Mouse (Mus musculus) lung, embryonic 14.5 days (tissue): ENCODE results near the gene Arhgef11. TPM values are rescaled to one million over a fixed set of nuclear protein-coding genes. Genes with fewer than 3 reads are reported as not detected.

Experiments
- ATAC-seq: fragments of 200-750 bp; cut with Nextera tagmentation; 2 replicates; pipeline ENCODE4 v1.8.0; 2017; ENCODE audit warnings: mild to moderate bottlenecking, moderate TSS enrichment, moderate library complexity; ENCODE audit not compliant: insufficient read depth
- DNase-seq: peaks from one replicate; pipeline ENCODE4 v3.0.0-alpha.2; 2015
- H3K27ac ChIP-seq: fragments of 300-500 bp; sonication (generic); 2 replicates; pipeline ENCODE4 v1.5.1; 2014; ENCODE audit warnings: low read depth, mild to moderate bottlenecking, moderate library complexity
- H3K27me3 ChIP-seq: fragments of 300-500 bp; sonication (generic); 2 replicates; pipeline ENCODE4 v1.6.1; 2014; ENCODE audit warnings: low read length, control low read depth; ENCODE audit not compliant: insufficient read depth
- H3K36me3 ChIP-seq: fragments of 300-500 bp; sonication (generic); 2 replicates; pipeline ENCODE4 v1.6.1; 2014; ENCODE audit warnings: control low read depth; ENCODE audit not compliant: insufficient read depth
- H3K4me1 ChIP-seq: fragments of 300-500 bp; sonication (generic); 2 replicates; pipeline ENCODE4 v1.6.1; 2014; ENCODE audit warnings: antibody characterized with exemption, control low read depth; ENCODE audit not compliant: insufficient read depth
- H3K4me2 ChIP-seq: fragments of 300-500 bp; sonication (generic); 2 replicates; pipeline ENCODE4 v1.6.1; 2014; ENCODE audit warnings: mild to moderate bottlenecking
- H3K4me3 ChIP-seq: fragments of 300-500 bp; sonication (generic); 2 replicates; pipeline ENCODE4 v1.5.1; 2014; ENCODE audit warnings: low read depth, low read length
- H3K9ac ChIP-seq: fragments of 300-500 bp; sonication (generic); 2 replicates; pipeline ENCODE4 v1.6.1; 2014
- H3K9me3 ChIP-seq: fragments of 300-500 bp; sonication (generic); 2 replicates; pipeline ENCODE4 v1.6.1; 2016; ENCODE audit warnings: low read depth, low read length, control low read depth
- CTCF ChIP-seq: IDR thresholded peaks from 2 replicates; pipeline ENCODE4 v1.5.1; 2016; ENCODE audit warnings: antibody characterized with exemption, low read depth
- WGBS: fragments of 180-500 bp; shearing (Covaris S2); extraction: QIAGEN DNeasy Blood & Tissue Kit; methylation state at CpG from one replicate; pipeline ENCODE4 v1.1.7; 2014; 5-methylcytosine and 5-hydroxymethylcytosine counted together
- polyA plus RNA-seq: library from polyadenylated mRNA; unstranded; fragments of >200 nt; fragmentation: Nextera tagmentation; extraction: Ambion mirVana; gene quantifications from 2 replicates; pipeline ENCODE4 v1.2.1, GENCODE M21; 2014

The Arhgef11 gene
- polyA plus RNA-seq, 1 experiment from 2014 or later: 18.8 TPM

- no peak for TF ChIP-seq CTCF
- no peaks in the 10 kb centered on the region for H3K27me3 ChIP-seq
- no peaks in the 10 kb centered on the region for H3K36me3 ChIP-seq
- H3K9me3 ChIP-seq: no peaks in the 10 kb centered on the region
- no peak overlapping the region for H3K4me3 ChIP-seq
- H3K4me1 ChIP-seq: no peaks in the 10 kb centered on the region
- 70% methylated on average over 4 of the region's 4 CpGs for WGBS
- DNase-seq: no peak
- H3K27ac ChIP-seq: no peak overlapping the region
- H3K4me2 ChIP-seq: no peak overlapping the region
- no peak for ATAC-seq
- no peak overlapping the region for H3K9ac ChIP-seq
Observed at GRCm38 (mm10) chr3:87631408-87631807, 14.0 kb downstream of the Arhgef11 start.

DNA sequence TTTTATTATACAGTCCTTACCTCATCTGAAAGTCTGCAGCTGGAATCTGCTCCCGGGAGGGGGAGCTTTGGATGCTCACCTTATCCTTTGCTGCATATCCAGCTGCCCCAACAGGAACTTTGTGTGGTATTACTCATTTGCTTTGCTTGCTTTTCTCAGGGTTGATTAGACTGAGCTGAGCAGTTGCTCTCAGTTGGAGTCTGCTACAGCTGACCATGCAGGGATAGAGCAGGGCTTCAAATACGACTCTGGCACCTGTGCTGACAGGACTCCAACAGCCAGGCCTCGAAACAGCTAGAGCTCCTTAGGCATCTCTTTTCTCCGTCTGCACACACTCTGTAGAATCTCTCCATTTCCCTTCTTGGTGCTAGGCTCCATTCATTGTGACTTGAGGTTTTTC, 18.2 kb downstream of the Arhgef11 start:
- Histone ChIP-seq H3K27me3 (no peaks in the 10 kb centered on the region), H3K9me3 (no peaks in the 10 kb centered on the region), H3K4me1 (no peaks in the 10 kb centered on the region), H3K4me2 (no peak overlapping the region), H3K4me3 (no peak overlapping the region), H3K9ac (no peak overlapping the region), H3K36me3 (no peaks in the 10 kb centered on the region), H3K27ac (no peak overlapping the region)
- TF ChIP-seq CTCF: no peak
- DNase-seq (no peak), ATAC-seq (no peak)
- 65% methylated on average over 4 of the region's 4 CpGs for WGBS

DNA sequence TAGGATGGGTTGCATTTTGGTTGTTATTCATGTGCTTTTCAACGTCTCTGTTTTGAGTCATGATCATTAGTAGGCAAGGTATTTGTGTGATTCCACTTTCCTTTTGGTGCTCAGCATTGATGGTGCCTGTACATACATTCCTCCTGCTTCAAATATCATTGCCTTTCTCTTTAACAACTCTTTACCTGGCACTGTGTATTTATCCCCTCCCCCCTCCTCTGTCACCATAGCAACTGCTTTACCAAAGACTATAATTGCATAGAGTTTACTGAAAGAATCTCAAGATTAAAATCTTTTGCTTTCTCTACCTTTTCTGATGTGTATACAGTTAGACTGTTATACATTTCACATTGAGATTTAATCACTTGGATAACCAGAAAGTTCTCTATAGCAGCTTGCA, 26.1 kb downstream of the Arhgef11 start:
- Histone ChIP-seq H3K27me3 (no peaks in the 10 kb centered on the region), H3K9ac (no peak overlapping the region), H3K4me2 (no peak overlapping the region), H3K36me3 (no peaks in the 10 kb centered on the region), H3K4me1 (no peaks in the 10 kb centered on the region), H3K4me3 (no peak overlapping the region), H3K9me3 (no peaks in the 10 kb centered on the region), H3K27ac (no peak overlapping the region)
- DNase-seq (no peak), ATAC-seq (no peak)
- no peak for TF ChIP-seq CTCF
- WGBS: 63% methylated on average over 1 of the region's 1 CpGs

DNA sequence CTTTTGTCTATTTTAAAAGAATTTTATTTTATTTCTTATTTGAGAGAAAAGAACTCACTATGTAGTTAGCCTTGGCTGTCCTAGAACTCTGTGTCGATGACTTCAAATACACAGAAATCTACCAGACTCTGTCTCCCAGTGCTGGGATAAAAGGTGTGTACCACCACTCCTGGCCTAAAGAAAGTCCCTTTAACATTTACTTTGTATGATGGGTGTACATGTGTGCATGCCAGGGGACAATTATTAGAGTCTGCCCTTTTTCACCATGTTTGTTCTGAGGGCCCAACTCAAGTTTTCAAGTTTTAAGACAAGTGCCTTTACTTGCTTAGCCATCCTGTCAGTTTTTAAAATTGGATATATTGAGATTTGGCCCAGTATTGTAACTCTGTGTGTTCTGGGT, 28.8 kb downstream of the Arhgef11 start:
- H3K4me3 ChIP-seq: no peak overlapping the region
- no peaks in the 10 kb centered on the region for H3K36me3 ChIP-seq
- no peak for TF ChIP-seq CTCF
- 96% methylated on average over 1 of the region's 1 CpGs for WGBS
- no peak overlapping the region for H3K4me2 ChIP-seq
- no peak for ATAC-seq
- no peak overlapping the region for H3K9ac ChIP-seq
- no peak overlapping the region for H3K27ac ChIP-seq
- no peak for DNase-seq
- H3K27me3 ChIP-seq: no peaks in the 10 kb centered on the region
- no peaks in the 10 kb centered on the region for H3K4me1 ChIP-seq
- H3K9me3 ChIP-seq: no peaks in the 10 kb centered on the region

- Histone ChIP-seq H3K4me1 (no peaks in the 10 kb centered on the region), H3K9me3 (no peaks in the 10 kb centered on the region), H3K9ac (no peak overlapping the region), H3K4me3 (no peak overlapping the region), H3K27ac (no peak overlapping the region), H3K4me2 (no peak overlapping the region), H3K36me3 (no peaks in the 10 kb centered on the region), H3K27me3 (no peaks in the 10 kb centered on the region)
- DNase-seq (no peak), ATAC-seq (no peak)
- TF ChIP-seq CTCF: no peak
- WGBS: 87% methylated on average over 3 of the region's 3 CpGs
Observed at GRCm38 (mm10) chr3:87649063-87649462, 31.7 kb downstream of the Arhgef11 start.

GRCm38 (mm10) chr3:87658348-87658747, 41.0 kb downstream of the Arhgef11 start:
- H3K4me3 ChIP-seq: no peak overlapping the region
- DNase-seq: no peak
- no peaks in the 10 kb centered on the region for H3K36me3 ChIP-seq
- H3K9me3 ChIP-seq: no peaks in the 10 kb centered on the region
- H3K27ac ChIP-seq: no peak overlapping the region
- no peak overlapping the region for H3K9ac ChIP-seq
- H3K27me3 ChIP-seq: no peaks in the 10 kb centered on the region
- TF ChIP-seq CTCF: no peak
- no peaks in the 10 kb centered on the region for H3K4me1 ChIP-seq
- no peak for ATAC-seq
- no peak overlapping the region for H3K4me2 ChIP-seq
- WGBS: 74% methylated on average over 2 of the region's 2 CpGs

- WGBS: 83% methylated on average over 9 of the region's 9 CpGs
- Histone ChIP-seq H3K27ac (no peak overlapping the region), H3K9me3 (no peaks in the 10 kb centered on the region), H3K27me3 (no peaks in the 10 kb centered on the region), H3K9ac (no peak overlapping the region), H3K36me3 (no peaks in the 10 kb centered on the region), H3K4me3 (no peak overlapping the region), H3K4me2 (no peak overlapping the region), H3K4me1 (no peaks in the 10 kb centered on the region)
- peak; percentile 29 for TF ChIP-seq CTCF
- peak; percentile 36 for DNase-seq
- no peak for ATAC-seq
Observed at GRCm38 (mm10) chr3:87659692-87660429, 42.5 kb downstream of the Arhgef11 start.
